Mouse (Mus musculus): ENCODE measurements around the gene Pamr1.

Gene Pamr1

GRCm38 (mm10) chr2:102549611-102550266 is at the start of gene Pamr1:
Pamr1 (plus strand) TSS chr2:102550012.
- DNase-seq (ENCODE audit: low spot score) = no peak

- no peak for DNase-seq (ENCODE audit: low spot score)
Measured at GRCm38 (mm10) chr2:102507633-102508032, 42.2 kb upstream of the Pamr1 start.

GRCm38 (mm10) chr2:102508154-102508553 is 41.7 kb upstream of the Pamr1 start:
- DNase-seq (ENCODE audit: low spot score) = no peak

- DNase-seq (ENCODE audit: low spot score) = no peak
Measured at GRCm38 (mm10) chr2:102519956-102520355, 29.9 kb upstream of the Pamr1 start.

GRCm38 (mm10) chr2:102527563-102527962 is 22.2 kb upstream of the Pamr1 start:
- no peak for DNase-seq (ENCODE audit: low spot score)

GRCm38 (mm10) chr2:102533437-102533836 is 16.4 kb upstream of the Pamr1 start:
- DNase-seq (ENCODE audit: low spot score) = no peak

- DNase-seq (ENCODE audit: low spot score) = no peak
Measured at GRCm38 (mm10) chr2:102536766-102537165, 13.0 kb upstream of the Pamr1 start.

- DNase-seq (ENCODE audit: low spot score) = no peak
Measured at GRCm38 (mm10) chr2:102540438-102541230, 9.2 kb upstream of the Pamr1 start.

GRCm38 (mm10) chr2:102541404-102542125 is 8.2 kb upstream of the Pamr1 start:
- DNase-seq (ENCODE audit: low spot score) = no peak

- no peak for DNase-seq (ENCODE audit: low spot score)
Measured at GRCm38 (mm10) chr2:102543961-102544719, 5.7 kb upstream of the Pamr1 start.

- no peak for DNase-seq (ENCODE audit: low spot score)
Measured at GRCm38 (mm10) chr2:102550910-102551582, 1.2 kb downstream of the Pamr1 start.

- DNase-seq (ENCODE audit: low spot score) = no peak
Measured at GRCm38 (mm10) chr2:102551594-102551993, 1.8 kb downstream of the Pamr1 start.

GRCm38 (mm10) chr2:102552095-102552537 is 2.3 kb downstream of the Pamr1 start:
- no peak for DNase-seq (ENCODE audit: low spot score)

- DNase-seq (ENCODE audit: low spot score) = no peak
Measured at GRCm38 (mm10) chr2:102557085-102557484, 7.3 kb downstream of the Pamr1 start.

GRCm38 (mm10) chr2:102558965-102559364 is 9.2 kb downstream of the Pamr1 start:
- DNase-seq (ENCODE audit: low spot score) = no peak

GRCm38 (mm10) chr2:102563848-102564247 is 14.0 kb downstream of the Pamr1 start:
- DNase-seq (ENCODE audit: low spot score) = no peak

GRCm38 (mm10) chr2:102579248-102579647 is 29.4 kb downstream of the Pamr1 start:
- DNase-seq (ENCODE audit: low spot score) = no peak

- DNase-seq (ENCODE audit: low spot score) = no peak
Measured at GRCm38 (mm10) chr2:102589977-102590376, 40.2 kb downstream of the Pamr1 start.

- DNase-seq (ENCODE audit: low spot score) = no peak
Measured at GRCm38 (mm10) chr2:102594535-102594934, 44.7 kb downstream of the Pamr1 start.

- no peak for DNase-seq (ENCODE audit: low spot score)
Measured at GRCm38 (mm10) chr2:102595395-102596130, 45.8 kb downstream of the Pamr1 start.

Measured in urinary bladder, postnatal 10 days (tissue).